Mouse (Mus musculus) embryonic facial prominence, embryonic 14.5 days (tissue): ENCODE measurements around the gene Mroh9. TPM values are rescaled to one million over a fixed set of nuclear protein-coding genes. Genes with fewer than 3 reads are reported as not detected.
A peak's percentile ranks its signal among the peaks of the same experiment; 100 is the strongest.

Source experiments
- ATAC-seq: fragments of 200-750 bp; cut with Nextera tagmentation; 2 replicates; pipeline ENCODE4 v1.8.0; 2017; ENCODE audit warnings: low read depth, moderate number of reproducible peaks, moderate TSS enrichment
- DNase-seq: peaks from one replicate; pipeline ENCODE4 v3.0.0-alpha.2; 2015; ENCODE audit warnings: low spot score
- H3K27ac ChIP-seq: fragments of 300-500 bp; sonication (generic); replicated peaks from 2 replicates; pipeline ENCODE4 v1.5.1; 2014; ENCODE audit warnings: low read depth, mild to moderate bottlenecking, low read length, moderate library complexity
- H3K27me3 ChIP-seq: fragments of 300-500 bp; sonication (generic); replicated peaks from 2 replicates; pipeline ENCODE4 v1.6.1; 2014; ENCODE audit warnings: low read length; ENCODE audit not compliant: control insufficient read depth, insufficient read depth
- H3K36me3 ChIP-seq: fragments of 300-500 bp; sonication (generic); 2 replicates; pipeline ENCODE4 v1.6.1; 2014; ENCODE audit warnings: low read length, mixed read lengths; ENCODE audit not compliant: control insufficient read depth, insufficient read depth
- H3K4me1 ChIP-seq: fragments of 300-500 bp; sonication (generic); 2 replicates; pipeline ENCODE4 v1.6.1; 2014; ENCODE audit warnings: antibody characterized with exemption, low read length; ENCODE audit not compliant: control insufficient read depth, insufficient read depth
- H3K4me2 ChIP-seq: fragments of 300-500 bp; sonication (generic); 2 replicates; pipeline ENCODE4 v1.6.1; 2014; ENCODE audit warnings: low read depth, mild to moderate bottlenecking, low read length, moderate library complexity, mixed read lengths
- H3K4me3 ChIP-seq: fragments of 300-500 bp; sonication (generic); 2 replicates; pipeline ENCODE4 v1.5.1; 2014; ENCODE audit warnings: low read depth, mild to moderate bottlenecking, low read length
- H3K9ac ChIP-seq: fragments of 300-500 bp; sonication (generic); 2 replicates; pipeline ENCODE4 v1.6.1; 2014; ENCODE audit warnings: low read depth, mild to moderate bottlenecking, low read length, moderate library complexity, mixed read lengths
- H3K9me3 ChIP-seq: fragments of 300-500 bp; sonication (generic); 2 replicates; pipeline ENCODE4 v1.6.1; 2016; ENCODE audit warnings: low read length; ENCODE audit not compliant: control insufficient read depth
- WGBS: fragments of 180-500 bp; shearing (Covaris S2); extraction: QIAGEN DNeasy Blood & Tissue Kit; methylation state at CpG from one replicate; pipeline ENCODE4 v1.1.7; 2014; 5-methylcytosine and 5-hydroxymethylcytosine counted together
- polyA plus RNA-seq: library from polyadenylated mRNA; unstranded; fragments of >200 nt; fragmentation: Nextera tagmentation; extraction: Ambion mirVana; gene quantifications from 2 replicates; pipeline ENCODE4 v1.2.1, GENCODE M21; 2014

Gene Mroh9
- polyA plus RNA-seq, 1 experiment from 2014 or later = 0.06 TPM

DNA sequence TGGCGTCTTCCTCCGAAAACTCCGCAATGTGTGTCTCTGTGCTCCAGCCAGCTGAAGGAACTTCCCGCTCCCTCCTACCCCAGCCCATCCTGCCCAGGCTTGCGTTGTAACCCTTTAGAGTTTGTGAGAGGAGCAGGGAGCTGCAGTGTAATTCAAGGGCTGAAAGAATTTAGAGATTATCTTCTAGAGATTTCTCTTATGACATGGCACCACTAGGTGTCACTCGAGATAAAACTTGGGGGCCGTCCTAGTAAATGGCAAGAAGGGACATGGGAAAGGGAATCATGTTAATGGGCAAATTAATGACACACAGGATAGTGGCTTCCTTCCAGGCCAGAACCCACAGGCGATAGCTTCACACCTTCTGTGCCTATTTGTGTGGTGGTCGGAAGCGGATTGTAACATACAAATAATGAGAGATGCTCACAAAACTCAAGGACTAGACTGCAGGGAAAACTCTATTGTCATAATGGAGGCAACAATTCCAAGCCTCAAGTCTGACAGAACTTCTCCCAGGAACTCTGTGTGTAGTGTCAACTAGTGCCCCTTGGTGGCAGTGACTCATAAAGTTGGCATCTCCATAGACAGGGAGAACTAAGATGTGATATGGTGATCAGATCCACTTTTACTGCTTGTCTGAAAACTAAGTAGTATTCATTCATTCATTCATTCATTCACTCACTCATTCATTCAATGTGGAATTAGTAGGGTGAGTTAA lies 6.1 kb upstream of the Mroh9 start:
- Histone ChIP-seq H3K27ac (no peak overlapping the region), H3K4me3 (no peak overlapping the region), H3K36me3 (no peaks in the 10 kb centered on the region), H3K9ac (no peak overlapping the region), H3K4me2 (no peak overlapping the region), H3K4me1 (0 out of 2 replicates have a peak, but pooled peaks cover 5% of the 10 kb centered on the region), H3K9me3 (no peaks in the 10 kb centered on the region), H3K27me3 (no peaks in the 10 kb centered on the region)
- peak; percentile 79 for DNase-seq
- ATAC-seq = no peak
- 44% methylated on average over 10 of the region's 10 CpGs for WGBS

DNA sequence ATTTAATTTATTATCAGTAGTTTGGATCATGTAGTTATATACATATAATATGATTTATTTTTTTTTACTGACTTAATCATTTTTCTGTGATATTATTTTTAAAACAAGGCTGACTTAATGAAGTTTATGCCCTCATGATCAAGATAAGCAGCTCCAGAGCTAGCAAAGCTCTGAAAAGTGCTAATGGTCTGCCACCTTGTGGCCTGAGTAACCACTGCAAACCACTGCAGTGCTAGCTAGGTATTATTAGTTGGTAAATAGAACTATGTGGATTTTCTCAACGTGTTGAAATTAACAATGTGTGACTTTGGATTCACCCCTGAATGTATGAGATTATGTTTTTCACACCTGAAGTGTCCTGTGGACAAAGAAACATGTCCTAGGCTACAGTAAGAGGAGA lies 15.0 kb downstream of the Mroh9 start:
- Histone ChIP-seq H3K36me3 (no peaks in the 10 kb centered on the region), H3K4me1 (no peaks in the 10 kb centered on the region), H3K9ac (no peak overlapping the region), H3K4me3 (no peak overlapping the region), H3K9me3 (no peaks in the 10 kb centered on the region), H3K4me2 (no peak overlapping the region), H3K27ac (no peak overlapping the region), H3K27me3 (no peaks in the 10 kb centered on the region)
- peak; percentile 68 for DNase-seq
- WGBS = 16% methylated on average over 1 of the region's 1 CpGs
- 0 out of 2 replicates have a peak, but pooled peaks have one; percentile 55 for ATAC-seq

DNA sequence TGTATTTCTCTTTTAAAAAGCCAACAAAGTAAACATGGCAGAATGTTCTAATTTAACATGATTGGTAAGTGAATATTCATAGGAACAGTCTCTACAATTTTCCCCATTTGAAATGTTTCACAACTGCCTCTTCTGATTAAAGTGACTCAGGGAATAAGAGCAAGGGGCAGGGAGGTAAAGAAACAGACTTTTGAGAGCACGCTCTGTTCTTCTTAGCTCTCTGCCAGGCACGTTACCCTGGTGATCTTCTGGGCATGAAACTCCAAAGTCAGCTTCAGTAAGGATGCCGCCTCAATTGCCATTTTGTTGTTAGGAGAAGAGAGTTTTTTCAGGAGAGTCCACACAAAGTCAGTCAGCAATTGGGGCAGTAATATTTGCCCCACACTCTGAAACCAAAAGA lies 25.1 kb downstream of the Mroh9 start:
- 78% methylated on average over 3 of the region's 3 CpGs for WGBS

DNA sequence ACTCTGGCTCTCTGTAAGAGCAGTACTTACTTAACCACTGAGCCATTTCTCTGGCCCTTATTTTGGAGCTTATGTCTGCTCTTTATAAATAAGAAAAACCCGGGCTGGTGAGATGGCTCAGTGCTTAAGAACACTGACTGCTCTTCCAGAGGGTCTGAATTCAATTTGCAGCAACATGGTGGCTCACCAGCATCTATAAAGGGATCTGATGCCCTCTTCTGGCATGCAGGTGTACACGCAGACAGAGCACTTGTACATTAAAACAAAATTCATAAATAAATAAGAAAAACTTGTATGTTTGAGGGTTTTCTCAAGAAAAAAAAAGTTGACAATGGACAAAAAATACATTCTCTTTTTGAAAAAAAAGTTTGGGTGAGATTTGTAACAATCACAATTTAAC lies 28.1 kb downstream of the Mroh9 start:
- no peaks in the 10 kb centered on the region for H3K9me3 ChIP-seq
- no peak for ATAC-seq
- H3K4me3 ChIP-seq = no peak overlapping the region
- H3K27me3 ChIP-seq = no peaks in the 10 kb centered on the region
- H3K36me3 ChIP-seq = no peaks in the 10 kb centered on the region
- H3K4me1 ChIP-seq = no peaks in the 10 kb centered on the region
- no peak overlapping the region for H3K9ac ChIP-seq
- WGBS = 36% methylated on average over 2 of the region's 2 CpGs
- DNase-seq = peak; percentile 56
- no peak overlapping the region for H3K27ac ChIP-seq
- no peak overlapping the region for H3K4me2 ChIP-seq

More for the DNA sequence above, 25.1 kb downstream of the Mroh9 start:
- Histone ChIP-seq H3K27me3 (no peaks in the 10 kb centered on the region), H3K9me3 (no peaks in the 10 kb centered on the region), H3K27ac (no peak overlapping the region), H3K4me3 (no peak overlapping the region), H3K4me1 (no peaks in the 10 kb centered on the region), H3K9ac (no peak overlapping the region), H3K4me2 (no peak overlapping the region), H3K36me3 (no peaks in the 10 kb centered on the region)
- DNase-seq = no peak
- no peak for ATAC-seq

DNA sequence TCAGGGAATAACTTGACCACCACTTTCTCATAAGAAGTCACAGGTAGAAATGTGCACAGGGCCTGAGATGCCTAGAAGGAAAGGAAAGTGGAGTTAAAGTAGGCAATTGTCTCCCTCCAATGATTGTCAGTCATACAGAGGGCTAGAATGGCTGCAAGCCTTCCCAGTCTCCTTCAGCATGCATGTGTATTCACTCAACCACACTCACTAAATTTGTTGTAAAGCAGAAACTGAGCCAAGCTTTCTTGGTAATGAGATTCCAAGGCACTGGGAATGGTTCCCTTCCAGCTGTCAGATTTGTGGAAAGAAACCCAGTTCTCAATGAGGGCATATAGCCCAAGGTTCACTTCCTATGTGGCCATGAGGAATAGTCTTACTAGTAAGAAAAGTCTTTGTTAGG lies 29.8 kb downstream of the Mroh9 start:
- Histone ChIP-seq H3K4me2 (no peak overlapping the region), H3K4me1 (no peaks in the 10 kb centered on the region), H3K9me3 (no peaks in the 10 kb centered on the region), H3K36me3 (no peaks in the 10 kb centered on the region), H3K27me3 (no peaks in the 10 kb centered on the region), H3K4me3 (no peak overlapping the region), H3K9ac (no peak overlapping the region), H3K27ac (no peak overlapping the region)
- DNase-seq = peak; percentile 23
- no peak for ATAC-seq

DNA sequence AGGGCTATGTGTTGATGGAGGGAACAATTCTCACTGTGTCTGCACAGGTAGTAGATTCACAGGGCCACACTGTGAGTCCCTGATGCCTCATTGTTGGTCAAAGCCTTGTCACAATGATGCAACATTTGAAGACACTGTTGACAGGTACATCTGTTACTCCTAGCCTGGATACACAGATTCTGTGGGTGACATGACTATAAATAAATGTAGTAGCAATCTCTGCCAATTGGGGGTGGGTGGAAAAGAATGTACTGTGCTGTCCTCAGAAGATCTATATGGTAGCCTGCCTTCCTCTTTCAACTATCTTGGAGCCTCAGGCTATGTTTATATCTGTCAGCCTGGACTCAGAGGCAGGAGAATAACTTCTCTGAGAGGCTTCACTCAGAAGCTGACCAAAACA lies 62.4 kb downstream of the Mroh9 start:
- no peaks in the 10 kb centered on the region for H3K27me3 ChIP-seq
- no peak overlapping the region for H3K4me3 ChIP-seq
- H3K4me1 ChIP-seq = no peaks in the 10 kb centered on the region
- no peaks in the 10 kb centered on the region for H3K9me3 ChIP-seq
- no peak overlapping the region for H3K4me2 ChIP-seq
- no peak for ATAC-seq
- no peaks in the 10 kb centered on the region for H3K36me3 ChIP-seq
- no peak overlapping the region for H3K9ac ChIP-seq
- no peak for DNase-seq
- H3K27ac ChIP-seq = no peak overlapping the region

DNA sequence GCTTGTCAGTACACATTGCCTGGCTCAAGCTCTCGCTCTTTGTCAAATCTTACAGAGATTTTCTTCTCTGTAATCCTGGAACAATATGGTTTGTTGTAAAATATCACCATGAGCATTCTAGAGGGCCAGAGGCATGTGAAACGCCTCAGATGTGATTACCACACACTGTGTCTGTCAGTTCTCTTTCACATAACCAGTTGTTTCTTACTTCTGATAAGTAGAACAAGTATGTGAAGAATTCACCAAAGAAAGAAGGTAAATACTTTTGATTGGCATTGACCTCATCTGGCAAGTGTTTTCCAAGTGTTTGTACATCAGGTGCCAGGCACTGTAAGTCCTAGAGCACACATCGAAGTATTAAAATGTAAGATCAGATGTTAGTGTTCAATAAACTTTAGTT lies 76.2 kb downstream of the Mroh9 start:
- Histone ChIP-seq H3K4me1 (no peaks in the 10 kb centered on the region), H3K27me3 (no peaks in the 10 kb centered on the region), H3K27ac (no peak overlapping the region), H3K9ac (no peak overlapping the region), H3K4me3 (no peak overlapping the region), H3K36me3 (no peaks in the 10 kb centered on the region), H3K9me3 (no peaks in the 10 kb centered on the region), H3K4me2 (no peak overlapping the region)
- WGBS = 65% methylated on average over 3 of the region's 3 CpGs
- peak; percentile 30 for DNase-seq
- ATAC-seq = no peak

DNA sequence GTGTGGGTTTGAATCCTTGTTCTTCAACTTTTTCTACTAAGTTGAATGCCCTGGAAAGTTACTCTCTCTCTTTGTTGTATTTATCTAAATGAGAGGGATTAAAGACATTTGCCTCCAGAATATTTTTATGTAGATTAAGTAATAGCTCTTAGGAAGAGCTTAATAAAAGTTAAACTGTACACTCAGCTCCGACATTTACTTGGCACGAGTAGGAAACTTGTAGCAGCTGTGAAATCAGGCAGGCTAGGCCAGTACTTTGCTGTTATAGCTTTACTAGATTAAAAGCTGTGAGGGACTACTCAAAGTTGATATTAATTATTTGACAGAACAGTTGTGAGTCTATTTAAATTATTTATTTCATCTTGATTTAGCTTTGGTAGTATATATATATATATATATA lies 82.0 kb downstream of the Mroh9 start:
- H3K4me2 ChIP-seq = no peak overlapping the region
- H3K9ac ChIP-seq = no peak overlapping the region
- H3K36me3 ChIP-seq = no peaks in the 10 kb centered on the region
- no peaks in the 10 kb centered on the region for H3K4me1 ChIP-seq
- no peak for ATAC-seq
- no peaks in the 10 kb centered on the region for H3K27me3 ChIP-seq
- WGBS = 80% methylated on average over 2 of the region's 2 CpGs
- no peak for DNase-seq
- H3K9me3 ChIP-seq = peaks cover 9% of the 10 kb centered on the region; the same call in 1 of the 2 replicates
- no peak overlapping the region for H3K4me3 ChIP-seq
- H3K27ac ChIP-seq = no peak overlapping the region

DNA sequence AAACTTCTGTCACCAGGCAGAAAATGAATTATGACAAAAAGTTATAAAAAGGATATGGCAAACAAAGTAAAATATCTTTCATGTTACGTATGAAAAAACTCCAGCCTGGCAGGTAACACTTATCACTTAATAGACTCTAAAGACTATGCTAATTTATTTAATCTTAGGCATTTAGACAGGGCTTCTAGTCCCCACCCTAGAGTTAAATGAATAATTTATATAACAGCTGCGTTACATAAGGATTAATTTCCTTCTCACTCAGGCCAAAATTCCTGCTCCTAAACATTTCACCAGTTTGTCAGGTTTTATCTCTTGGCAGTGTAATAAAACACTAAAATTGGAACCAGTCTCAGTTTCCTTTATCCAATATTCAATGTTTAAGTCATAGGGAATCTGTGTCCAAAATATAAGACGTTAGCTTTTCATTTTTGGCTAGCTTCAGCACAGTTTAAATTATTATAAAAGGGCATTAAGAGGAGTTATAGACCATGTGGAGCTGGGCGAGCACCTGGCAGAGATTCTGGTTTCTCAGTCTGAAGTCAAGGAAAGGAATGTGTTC lies 84.1 kb downstream of the Mroh9 start:
- peak; percentile 67 for DNase-seq
- Histone ChIP-seq H3K36me3 (no peaks in the 10 kb centered on the region), H3K27ac (no peak overlapping the region), H3K4me1 (no peaks in the 10 kb centered on the region), H3K27me3 (no peaks in the 10 kb centered on the region), H3K9ac (no peak overlapping the region), H3K4me2 (no peak overlapping the region), H3K4me3 (no peak overlapping the region), H3K9me3 (peaks cover 9% of the 10 kb centered on the region; the same call in 1 of the 2 replicates)
- ATAC-seq = no peak
- 53% methylated on average over 4 of the region's 4 CpGs for WGBS
